Mouse (Mus musculus): ENCODE measurements around the gene Zfp629. TPM values are rescaled to one million over a fixed set of nuclear protein-coding genes. Genes with fewer than 3 reads are reported as not detected.

The Zfp629 gene
- total RNA-seq (2012; rRNA removed) (9.4 and 12.6 TPM in 2 replicates), polyA plus RNA-seq (2012; ENCODE audit: insufficient read depth in 1 of 2, insufficient read length in 2 of 2, low read depth in 1 of 2, low replicate concordance in 2 of 2, missing spikeins in 1 of 2) (10 to 100 TPM in 1 of 2 experiments, not detected in 1; 10.8 TPM)

DNA sequence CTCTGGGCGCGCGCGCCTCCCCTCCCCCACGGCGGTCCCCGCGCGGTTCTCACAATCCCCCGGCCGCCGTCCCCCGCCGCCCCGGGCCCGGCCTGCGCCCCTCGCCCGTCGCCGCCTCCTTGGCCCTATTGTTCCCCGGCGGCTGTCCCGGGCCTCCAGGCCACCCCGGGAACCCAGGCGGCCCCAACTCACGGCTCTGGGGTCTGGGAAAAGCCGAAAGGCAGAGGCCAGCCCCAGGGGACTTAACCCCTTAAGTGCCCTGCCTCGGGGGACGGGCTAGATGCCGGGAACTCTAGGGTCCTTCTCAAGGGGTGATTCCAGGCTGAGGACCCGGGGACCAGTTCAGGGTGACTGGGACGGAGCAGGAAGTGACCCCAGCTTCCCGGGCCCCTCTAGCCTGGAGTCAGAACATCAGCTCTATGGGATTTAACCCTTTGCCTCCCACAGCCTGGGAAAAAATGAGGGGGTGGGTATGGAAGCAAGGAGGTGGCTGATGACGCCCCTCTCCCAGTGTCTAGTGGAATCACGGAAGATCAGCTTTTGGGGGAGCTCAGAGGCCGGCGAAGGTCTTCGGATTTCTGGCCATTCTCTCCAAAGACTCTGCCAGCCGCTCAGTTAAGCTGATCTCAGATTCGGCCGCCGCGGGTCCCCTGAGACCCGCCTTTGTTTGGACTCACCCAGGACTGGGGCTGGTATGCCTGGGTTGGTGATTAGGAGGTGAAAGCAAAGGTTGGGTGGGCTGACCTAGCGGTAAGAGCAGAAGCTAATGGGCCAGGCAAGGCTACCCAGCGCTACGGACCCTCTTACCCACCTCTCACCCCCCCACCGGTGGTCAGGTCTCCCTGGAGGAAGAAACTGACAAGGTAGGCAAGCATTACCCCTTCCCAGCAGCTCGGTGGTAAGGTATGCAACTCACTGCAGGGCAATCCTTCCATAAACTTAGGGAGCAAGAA, at the start of gene Zfp629:
Gene Zfp629, minus strand, starts transcription at position 907 of the 953 bp plus-strand sequence.
- peak; percentile 84 for DNase-seq (ENCODE audit: low read depth, low spot score)
- peaks cover 0 to 8% of the 10 kb centered on the region in 2 experiments; a peak in 2 of 4 replicates for H3K36me3 ChIP-seq (ENCODE audit: control insufficient read depth in 1 of 2, insufficient read depth in 2 of 2, low read length in 2 of 2)
- H3K27ac ChIP-seq (ENCODE audit: control insufficient read depth, low read depth, low read length), result peak within 1 kb of the TSS; percentile 51; the same call in 1 of the 2 replicates
- peaks cover 0 to 16% of the 10 kb centered on the region in 2 experiments; a peak in 3 of 4 replicates for H3K4me1 ChIP-seq (ENCODE audit: control insufficient read depth in 1 of 2, insufficient read depth in 2 of 2, low read length in 2 of 2)
- H3K4me3 ChIP-seq (ENCODE audit: control insufficient read depth in 1 of 2, insufficient read depth in 1 of 2, low read depth in 2 of 2, low read length in 2 of 2), result peak within 1 kb of the TSS; percentile 97 to 99
- H3K27me3 ChIP-seq (ENCODE audit: control insufficient read depth in 1 of 2, insufficient read depth in 2 of 2, low read length in 2 of 2), result no peaks in the 10 kb centered on the region
- H3K9me3 ChIP-seq (replicated peaks; ENCODE audit: insufficient read depth, low read length), result no peaks in the 10 kb centered on the region
- H3K9ac ChIP-seq (ENCODE audit: control insufficient read depth, low read depth, low read length, poor library complexity, severe bottlenecking), result peak within 1 kb of the TSS; percentile 99
- H3K79me2 ChIP-seq (ENCODE audit: control insufficient read depth, insufficient read depth, low read length, poor library complexity), result peaks cover 23% of the 10 kb centered on the region
- TF ChIP-seq TBP (IDR thresholded peaks at IDR 0.05; ENCODE audit: low read depth, low read length), result peak; percentile 86
- TF ChIP-seq CTCF (IDR thresholded peaks at IDR 0.05 in 2 of 3, conservative IDR thresholded peaks at IDR 0.05 in 1 of 3; ENCODE audit: control insufficient read depth in 1 of 3, insufficient read depth in 1 of 3, low read depth in 2 of 3, low read length in 3 of 3, poor library complexity in 1 of 3, severe bottlenecking in 1 of 3), result no peak
- TF ChIP-seq KAT2A (conservative IDR thresholded peaks at IDR 0.05; ENCODE audit: low read depth, low read length), result no peak; the same call in 1 of the 2 replicates
- TF ChIP-seq MAFK (IDR thresholded peaks at IDR 0.05; ENCODE audit: borderline replicate concordance, low read depth, low read length), result no peak
- 0 out of 2 replicates have a peak, but pooled peaks have one; percentile 11 for TF ChIP-seq ZNF384 (IDR thresholded peaks at IDR 0.05; ENCODE audit: low read depth, low read length)
- TF ChIP-seq NRF1 (IDR thresholded peaks at IDR 0.05; ENCODE audit: insufficient read depth, low read depth, low read length, poor library complexity, severe bottlenecking), result no peak
- no peak for TF ChIP-seq RAD21 (IDR thresholded peaks at IDR 0.05; ENCODE audit: low read depth, low read length)
- no peak for TF ChIP-seq SMC3 (IDR thresholded peaks at IDR 0.05; ENCODE audit: low read depth, low read length)
- peak; percentile 54; the same call in 1 of the 2 replicates for TF ChIP-seq NELFE (IDR thresholded peaks at IDR 0.05; ENCODE audit: low read depth, low read length)
- TF ChIP-seq MYB (IDR thresholded peaks at IDR 0.05; ENCODE audit: low read depth, low read length), result no peak
- no peak for TF ChIP-seq MEF2A (IDR thresholded peaks at IDR 0.05; ENCODE audit: extremely low read depth, insufficient replicate concordance, low read depth, low read length, poor library complexity, severe bottlenecking)
- peak; percentile 88 for TF ChIP-seq HCFC1 (IDR thresholded peaks at IDR 0.05; ENCODE audit: low read depth, low read length)
- TF ChIP-seq TCF12 (IDR thresholded peaks at IDR 0.05; ENCODE audit: low read depth, low read length), result peak; percentile 68; the same call in 1 of the 2 replicates
- no peak for TF ChIP-seq UBTF (IDR thresholded peaks at IDR 0.05; ENCODE audit: borderline replicate concordance, insufficient read depth, low read depth, low read length)
- no peak for TF ChIP-seq BHLHE40 (IDR thresholded peaks at IDR 0.05; ENCODE audit: borderline replicate concordance, low read depth, low read length)
- no peak for TF ChIP-seq GABPA (IDR thresholded peaks at IDR 0.05; ENCODE audit: low read depth, low read length)
- TF ChIP-seq ELF1 (IDR thresholded peaks at IDR 0.05; ENCODE audit: low read depth, low read length), result peak; percentile 84
- TF ChIP-seq POLR2AphosphoS5 (IDR thresholded peaks at IDR 0.05; ENCODE audit: borderline replicate concordance, low read depth, low read length), result no peak
- peak; percentile 26 for TF ChIP-seq MXI1 (IDR thresholded peaks at IDR 0.05; ENCODE audit: low read depth, low read length)
- TF ChIP-seq SIN3A (IDR thresholded peaks at IDR 0.05; ENCODE audit: low read length), result peak; percentile 93
- TF ChIP-seq ZMIZ1 (IDR thresholded peaks at IDR 0.05; ENCODE audit: low read depth, low read length), result no peak; the same call in 1 of the 2 replicates
- no peak for TF ChIP-seq EP300 (IDR thresholded peaks at IDR 0.05; ENCODE audit: low read depth in 1 of 2, low read length in 2 of 2)
- no peak for TF ChIP-seq CHD1 (IDR thresholded peaks at IDR 0.05; ENCODE audit: low read depth, low read length)
- TF ChIP-seq MAX (IDR thresholded peaks at IDR 0.05; ENCODE audit: low read length), result no peak
- 0 out of 2 replicates have a peak, but pooled peaks have one; percentile 7 for TF ChIP-seq ETS1 (IDR thresholded peaks at IDR 0.05; ENCODE audit: low read depth, low read length)
- no peak for TF ChIP-seq E2F4 (IDR thresholded peaks at IDR 0.05; ENCODE audit: borderline replicate concordance, low read depth, low read length)
- TF ChIP-seq JUND (IDR thresholded peaks at IDR 0.05; ENCODE audit: low read depth, low read length), result no peak
- TF ChIP-seq POLR2AphosphoS2 (IDR thresholded peaks at IDR 0.05; ENCODE audit: low read length), result no peak
- TF ChIP-seq USF1 (IDR thresholded peaks at IDR 0.05; ENCODE audit: low read depth, low read length), result no peak
- TF ChIP-seq MAZ (IDR thresholded peaks at IDR 0.05; ENCODE audit: low read depth, low read length), result peak; percentile 75
- no peak for TF ChIP-seq USF2 (IDR thresholded peaks at IDR 0.05; ENCODE audit: borderline replicate concordance in 1 of 2, insufficient read depth in 1 of 2, low read depth in 1 of 2, low read length in 2 of 2)
- no peak for TF ChIP-seq TAL1 (IDR thresholded peaks at IDR 0.05; ENCODE audit: low read length)
- peak in 1 of 2 experiments; percentile 59; a peak in 3 of 4 replicates for TF ChIP-seq POLR2A (IDR thresholded peaks at IDR 0.05; ENCODE audit: control insufficient read depth in 1 of 2, insufficient read depth in 1 of 2, low read depth in 1 of 2, low read length in 2 of 2, poor library complexity in 1 of 2)
